Mouse (Mus musculus): ENCODE results near the gene Sync. TPM values are rescaled to one million over a fixed set of nuclear protein-coding genes. Genes with fewer than 3 reads are reported as not detected.

Gene Sync
- total and polyA plus RNA-seq, 3 experiments, result 0.16 TPM; not detected in 2

DNA sequence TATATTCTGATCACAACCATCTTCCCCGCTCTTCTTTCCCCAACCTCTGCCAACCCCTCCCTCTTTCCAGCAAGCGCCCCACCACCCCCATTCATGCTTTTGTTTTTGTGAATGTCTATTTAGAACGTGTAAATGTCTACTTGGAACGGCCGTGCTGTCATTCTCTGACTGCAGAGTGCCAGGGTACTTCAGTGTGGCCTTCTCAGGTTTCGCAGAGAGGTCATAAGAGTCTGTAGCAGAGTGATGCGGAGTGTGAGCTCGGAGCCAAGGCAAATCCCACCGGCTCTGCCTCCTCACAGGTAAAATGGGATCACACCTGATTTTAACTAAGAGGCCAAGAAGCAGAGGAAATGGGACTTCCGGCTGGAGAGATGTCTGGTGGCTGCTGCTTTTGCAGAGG, 11.7 kb downstream of the Sync start:
- Histone ChIP-seq H3K27me3 (replicated peaks) (no peaks in the 10 kb centered on the region), H3K9me3 (replicated peaks; ENCODE audit: low read length) (peaks cover 10% of the 10 kb centered on the region), H3K4me3 (replicated peaks in 1 of 3; ENCODE audit: low read depth in 2 of 3, low read length in 2 of 3, poor library complexity in 1 of 3) (no peak overlapping the region), H3K4me2 (ENCODE audit: insufficient read depth, low read depth, poor library complexity, severe bottlenecking) (no peak overlapping the region), H3K27ac (ENCODE audit: insufficient read depth, low read depth) (no peak overlapping the region), H3K9ac (ENCODE audit: insufficient read depth, low read depth) (no peak overlapping the region), H3K79me2 (replicated peaks; ENCODE audit: control insufficient read depth, extremely low read depth, insufficient read depth, poor library complexity, severe bottlenecking) (no peaks in the 10 kb centered on the region), H3K36me3 (replicated peaks in 1 of 2; ENCODE audit: control insufficient read depth in 1 of 2, insufficient read depth in 1 of 2, low read length in 1 of 2) (peaks cover 0 to 3% of the 10 kb centered on the region in 2 experiments), H3K4me1 (ENCODE audit: control insufficient read depth in 1 of 2, insufficient read depth in 2 of 2) (peaks cover 0 to 6% of the 10 kb centered on the region in 2 experiments; a peak in 1 of 4 replicates)
- TF ChIP-seq CHD1 (IDR thresholded peaks at IDR 0.05; ENCODE audit: low read depth, low read length) (no peak), ZC3H11A (IDR thresholded peaks at IDR 0.05; ENCODE audit: low read depth, low read length) (no peak), MAZ (IDR thresholded peaks at IDR 0.05; ENCODE audit: low read depth, low read length) (no peak)
- in situ Hi-C loops (cut with MboI; ENCODE audit: low pct_ligation_motif_present, low pct_unique_long_range_greater_than_20kb, low sequenced_read_pairs) (no loop called here), dilution Hi-C loops (cut with MboI; ENCODE audit: extremely low pct_ligation_motif_present, extremely low pct_unique_long_range_greater_than_20kb, low sequenced_read_pairs) (no loop called here)
- no peak for DNase-seq (ENCODE audit: extremely low read depth)

DNA sequence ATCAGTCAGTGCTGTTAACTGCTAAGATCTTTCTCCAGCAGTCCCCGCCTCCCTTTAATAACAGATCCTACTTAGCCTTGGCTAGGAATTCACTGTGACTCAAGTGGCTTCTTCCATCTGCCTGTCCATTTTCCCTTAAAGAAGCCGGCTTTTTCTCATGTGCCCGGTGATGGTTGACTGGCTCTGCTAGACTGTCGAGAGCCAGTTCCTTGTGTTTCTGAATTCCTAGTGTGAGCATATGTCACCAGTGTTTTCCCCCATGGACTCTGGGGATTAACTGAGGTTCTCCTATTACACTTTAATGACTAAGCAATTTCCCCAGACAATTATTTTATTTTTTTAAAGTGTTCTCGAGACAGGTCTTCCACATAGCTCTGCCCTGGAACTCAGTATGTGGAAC, 16.0 kb downstream of the Sync start:
- H3K79me2 ChIP-seq (replicated peaks; ENCODE audit: control insufficient read depth, extremely low read depth, insufficient read depth, poor library complexity, severe bottlenecking), result no peaks in the 10 kb centered on the region
- H3K36me3 ChIP-seq (replicated peaks in 1 of 2; ENCODE audit: control insufficient read depth in 1 of 2, insufficient read depth in 1 of 2, low read length in 1 of 2), result peaks cover 14 to 35% of the 10 kb centered on the region in 2 experiments
- no peak overlapping the region for H3K4me2 ChIP-seq (ENCODE audit: insufficient read depth, low read depth, poor library complexity, severe bottlenecking)
- H3K9me3 ChIP-seq (replicated peaks; ENCODE audit: low read length), result peaks cover 10% of the 10 kb centered on the region
- in situ Hi-C loops (cut with MboI; ENCODE audit: low pct_ligation_motif_present, low pct_unique_long_range_greater_than_20kb, low sequenced_read_pairs), result no loop called here
- H3K27ac ChIP-seq (ENCODE audit: insufficient read depth, low read depth), result no peak overlapping the region
- peaks cover 0 to 12% of the 10 kb centered on the region in 2 experiments; a peak in 1 of 4 replicates for H3K4me1 ChIP-seq (ENCODE audit: control insufficient read depth in 1 of 2, insufficient read depth in 2 of 2)
- no peak overlapping the region for H3K4me3 ChIP-seq (replicated peaks in 1 of 3; ENCODE audit: low read depth in 2 of 3, low read length in 2 of 3, poor library complexity in 1 of 3)
- TF ChIP-seq TBP (conservative IDR thresholded peaks at IDR 0.05; ENCODE audit: low read depth, low read length), result no peak
- TF ChIP-seq KAT2A (IDR thresholded peaks at IDR 0.05; ENCODE audit: insufficient replicate concordance, low read length), result no peak
- TF ChIP-seq MAZ (IDR thresholded peaks at IDR 0.05; ENCODE audit: low read depth, low read length), result no peak
- TF ChIP-seq POLR2AphosphoS2 (IDR thresholded peaks at IDR 0.05; ENCODE audit: low read depth, low read length), result no peak
- dilution Hi-C loops (cut with MboI; ENCODE audit: extremely low pct_ligation_motif_present, extremely low pct_unique_long_range_greater_than_20kb, low sequenced_read_pairs), result no loop called here
- H3K9ac ChIP-seq (ENCODE audit: insufficient read depth, low read depth), result no peak overlapping the region
- DNase-seq (ENCODE audit: extremely low read depth), result no peak
- no peaks in the 10 kb centered on the region for H3K27me3 ChIP-seq (replicated peaks)

DNA sequence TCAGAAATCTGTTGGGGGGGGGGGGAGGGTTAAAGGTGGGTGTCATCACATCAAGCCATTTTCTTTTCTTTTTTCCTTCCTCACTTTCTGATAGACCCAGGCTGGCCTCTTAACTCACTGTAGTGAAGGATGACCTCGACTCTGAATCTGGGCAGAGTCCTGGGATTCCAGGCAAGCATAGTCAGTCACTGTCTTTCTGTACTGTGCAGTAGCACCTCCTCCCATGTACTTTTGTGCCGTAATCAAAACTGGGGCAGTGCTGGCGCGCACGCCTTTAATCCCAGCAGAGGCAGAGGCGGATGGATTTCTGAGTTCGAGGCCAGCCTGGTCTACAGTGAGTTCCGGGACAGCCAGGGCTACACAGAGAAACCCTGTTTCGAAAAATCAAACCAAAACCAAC, 16.4 kb downstream of the Sync start:
- no peak overlapping the region for H3K9ac ChIP-seq (ENCODE audit: insufficient read depth, low read depth)
- in situ Hi-C loops (cut with MboI; ENCODE audit: low pct_ligation_motif_present, low pct_unique_long_range_greater_than_20kb, low sequenced_read_pairs) (no loop called here), dilution Hi-C loops (cut with MboI; ENCODE audit: extremely low pct_ligation_motif_present, extremely low pct_unique_long_range_greater_than_20kb, low sequenced_read_pairs) (no loop called here)
- H3K27me3 ChIP-seq (replicated peaks), result no peaks in the 10 kb centered on the region
- no peak for TF ChIP-seq POLR2AphosphoS2 (IDR thresholded peaks at IDR 0.05; ENCODE audit: low read depth, low read length)
- TF ChIP-seq BHLHE40 (IDR thresholded peaks at IDR 0.05; ENCODE audit: low read depth, low read length), result no peak
- TF ChIP-seq TBP (conservative IDR thresholded peaks at IDR 0.05; ENCODE audit: low read depth, low read length), result no peak
- no peak for TF ChIP-seq ELF1 (IDR thresholded peaks at IDR 0.05; ENCODE audit: low read depth, low read length)
- TF ChIP-seq PAX5 (IDR thresholded peaks at IDR 0.05; ENCODE audit: low read length), result no peak
- no peak for TF ChIP-seq SMC3 (IDR thresholded peaks at IDR 0.05; ENCODE audit: low read depth, low read length)
- no peak for TF ChIP-seq CHD1 (IDR thresholded peaks at IDR 0.05; ENCODE audit: low read depth, low read length)
- no peak for TF ChIP-seq CHD2 (IDR thresholded peaks at IDR 0.05; ENCODE audit: low read length)
- no peak for TF ChIP-seq JUND (conservative IDR thresholded peaks at IDR 0.05; ENCODE audit: low read depth, low read length)
- TF ChIP-seq CTCF (conservative IDR thresholded peaks at IDR 0.05 in 1 of 2, IDR thresholded peaks at IDR 0.05 in 1 of 2; ENCODE audit: low read depth in 2 of 2, low read length in 2 of 2), result no peak
- no peak for TF ChIP-seq EP300 (IDR thresholded peaks at IDR 0.05; ENCODE audit: low read length)
- TF ChIP-seq POLR2A (IDR thresholded peaks at IDR 0.05; ENCODE audit: low read depth, low read length), result no peak
- TF ChIP-seq SIN3A (IDR thresholded peaks at IDR 0.05; ENCODE audit: low read length), result no peak
- TF ChIP-seq MAX (IDR thresholded peaks at IDR 0.05; ENCODE audit: low read length), result no peak
- H3K36me3 ChIP-seq (replicated peaks in 1 of 2; ENCODE audit: control insufficient read depth in 1 of 2, insufficient read depth in 1 of 2, low read length in 1 of 2), result peaks cover 18 to 39% of the 10 kb centered on the region in 2 experiments
- peaks cover 0 to 12% of the 10 kb centered on the region in 2 experiments; a peak in 1 of 4 replicates for H3K4me1 ChIP-seq (ENCODE audit: control insufficient read depth in 1 of 2, insufficient read depth in 2 of 2)
- H3K4me2 ChIP-seq (ENCODE audit: insufficient read depth, low read depth, poor library complexity, severe bottlenecking), result no peak overlapping the region
- H3K4me3 ChIP-seq (replicated peaks in 1 of 3; ENCODE audit: low read depth in 2 of 3, low read length in 2 of 3, poor library complexity in 1 of 3), result no peak overlapping the region
- no peak for DNase-seq (ENCODE audit: extremely low read depth)
- H3K79me2 ChIP-seq (replicated peaks; ENCODE audit: control insufficient read depth, extremely low read depth, insufficient read depth, poor library complexity, severe bottlenecking), result no peaks in the 10 kb centered on the region
- peaks cover 10% of the 10 kb centered on the region for H3K9me3 ChIP-seq (replicated peaks; ENCODE audit: low read length)
- no peak overlapping the region for H3K27ac ChIP-seq (ENCODE audit: insufficient read depth, low read depth)

Measured in CH12.LX (cell line).